Mouse (Mus musculus) testis, adult 2 months (tissue): ENCODE results near the gene Prr22. TPM values are rescaled to one million over a fixed set of nuclear protein-coding genes. Genes with fewer than 3 reads are reported as not detected.

Source experiments
- H3K27ac ChIP-seq: fragments of 200-500 bp; 2 replicates; pipeline ENCODE4 v1.5.1; 2012; ENCODE audit warnings: low read depth, low read length; ENCODE audit not compliant: control insufficient read depth, insufficient read depth
- H3K27me3 ChIP-seq: fragments of 200-500 bp; 2 replicates; pipeline ENCODE4 v1.6.1; 2012; ENCODE audit warnings: mild to moderate bottlenecking, low read length, moderate library complexity; ENCODE audit not compliant: control insufficient read depth, insufficient read depth
- H3K36me3 ChIP-seq: fragments of 200-500 bp; 2 replicates; pipeline ENCODE4 v1.6.1; 2012; ENCODE audit warnings: mild to moderate bottlenecking, low read length; ENCODE audit not compliant: control insufficient read depth, insufficient read depth
- H3K4me1 ChIP-seq: fragments of 200-500 bp; 2 replicates; pipeline ENCODE4 v1.6.1; 2012; ENCODE audit warnings: low read length; ENCODE audit not compliant: control insufficient read depth, insufficient read depth
- H3K4me3 ChIP-seq: fragments of 200-500 bp; 2 replicates; pipeline ENCODE4 v1.5.1; 2012; ENCODE audit warnings: low read depth, mild to moderate bottlenecking, low read length, moderate library complexity, mixed read lengths; ENCODE audit not compliant: control insufficient read depth
- CTCF ChIP-seq: fragments of 200-500 bp; IDR thresholded peaks from 2 replicates; pipeline ENCODE4 v1.5.1; 2012; ENCODE audit warnings: low read depth, mild to moderate bottlenecking, inconsistent platforms, low read length, moderate library complexity; ENCODE audit not compliant: control insufficient read depth, insufficient read depth, insufficient replicate concordance
- POLR2A ChIP-seq: fragments of 200-500 bp; IDR thresholded peaks from 2 replicates; pipeline ENCODE4 v1.6.1; 2012; ENCODE audit warnings: low read depth, mild to moderate bottlenecking, inconsistent platforms, low read length, moderate library complexity; ENCODE audit not compliant: control insufficient read depth
- polyA plus RNA-seq: library from polyadenylated mRNA; depleted of rRNA; stranded (reverse); fragments of >200 nt; gene quantifications from 2 replicates; pipeline ENCODE4 v1.2.3, GENCODE M21; 2012

Gene Prr22
- polyA plus RNA-seq, 1 experiment = 158 TPM

DNA sequence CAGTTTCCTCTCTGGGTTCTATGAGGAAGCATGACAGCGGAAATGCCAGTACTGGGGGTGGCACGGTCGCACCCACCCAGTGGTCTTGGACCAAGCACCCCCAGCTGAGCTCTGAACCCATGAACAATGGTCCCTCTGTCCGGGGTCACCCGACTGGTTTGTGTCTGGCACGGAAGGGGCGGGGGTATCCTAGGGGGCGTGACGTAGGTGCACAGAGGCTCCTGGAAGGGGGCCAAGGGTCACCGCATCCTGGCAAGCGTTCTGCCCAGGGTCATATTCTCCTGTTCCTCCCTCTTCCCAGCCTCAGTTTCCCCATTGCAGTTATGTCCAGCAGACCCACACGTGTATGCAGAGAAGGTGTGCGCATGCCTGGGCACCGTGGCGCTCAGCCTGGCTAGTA, 16.6 kb upstream of the Prr22 start:
- H3K27me3 ChIP-seq = no peaks in the 10 kb centered on the region
- no peak overlapping the region for H3K27ac ChIP-seq
- no peak for TF ChIP-seq CTCF
- TF ChIP-seq POLR2A = no peak
- H3K4me3 ChIP-seq = no peak overlapping the region
- no peaks in the 10 kb centered on the region for H3K36me3 ChIP-seq
- H3K4me1 ChIP-seq = peaks cover 40% of the 10 kb centered on the region

GRCm38 (mm10) chr17:56754271-56755185, 15.5 kb upstream of the Prr22 start:
- peaks cover 43% of the 10 kb centered on the region for H3K4me1 ChIP-seq
- peak; percentile 49; the same call in 1 of the 2 replicates for TF ChIP-seq POLR2A
- TF ChIP-seq CTCF = no peak
- H3K4me3 ChIP-seq = peak overlapping the region; percentile 72
- H3K36me3 ChIP-seq = no peaks in the 10 kb centered on the region
- H3K27me3 ChIP-seq = no peaks in the 10 kb centered on the region
- no peak overlapping the region for H3K27ac ChIP-seq

DNA sequence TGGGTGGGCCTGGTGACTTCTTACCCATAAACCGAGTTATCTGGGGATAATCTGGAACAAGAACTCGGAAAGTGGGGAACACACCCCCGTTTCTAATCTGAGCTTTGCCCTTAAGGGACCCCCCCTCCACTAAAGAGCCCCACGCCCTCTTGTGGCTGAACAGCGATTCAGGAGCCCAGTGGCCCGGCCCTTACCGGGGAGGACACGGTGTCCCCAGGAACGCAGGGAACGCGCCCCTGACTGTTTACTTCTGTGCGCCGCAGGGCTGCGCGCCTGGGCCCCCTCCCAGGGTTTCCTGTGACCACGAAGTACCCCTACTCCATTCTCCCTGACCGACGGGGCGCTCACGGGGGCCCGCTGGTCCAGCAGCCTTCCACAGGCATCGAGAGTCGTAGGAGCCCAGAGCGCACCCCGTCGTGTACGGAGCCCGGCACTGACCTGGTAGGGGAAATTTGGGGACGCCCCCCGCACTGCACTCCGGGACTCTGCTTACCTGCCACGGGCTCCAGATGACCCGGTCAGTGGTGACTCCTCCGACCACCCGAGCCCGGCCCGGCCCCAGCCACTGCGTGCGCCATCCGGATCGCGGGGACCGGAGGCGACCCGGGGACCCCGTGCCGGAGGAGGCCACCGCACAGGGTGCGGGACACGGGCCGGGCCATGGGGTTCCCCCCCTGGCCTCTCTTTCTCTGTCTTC, 13.2 kb upstream of the Prr22 start:
- no peak for TF ChIP-seq POLR2A
- TF ChIP-seq CTCF = no peak
- Histone ChIP-seq H3K27ac (no peak overlapping the region), H3K4me1 (peaks cover 42% of the 10 kb centered on the region), H3K4me3 (peak overlapping the region; percentile 56), H3K27me3 (no peaks in the 10 kb centered on the region), H3K36me3 (no peaks in the 10 kb centered on the region)

DNA sequence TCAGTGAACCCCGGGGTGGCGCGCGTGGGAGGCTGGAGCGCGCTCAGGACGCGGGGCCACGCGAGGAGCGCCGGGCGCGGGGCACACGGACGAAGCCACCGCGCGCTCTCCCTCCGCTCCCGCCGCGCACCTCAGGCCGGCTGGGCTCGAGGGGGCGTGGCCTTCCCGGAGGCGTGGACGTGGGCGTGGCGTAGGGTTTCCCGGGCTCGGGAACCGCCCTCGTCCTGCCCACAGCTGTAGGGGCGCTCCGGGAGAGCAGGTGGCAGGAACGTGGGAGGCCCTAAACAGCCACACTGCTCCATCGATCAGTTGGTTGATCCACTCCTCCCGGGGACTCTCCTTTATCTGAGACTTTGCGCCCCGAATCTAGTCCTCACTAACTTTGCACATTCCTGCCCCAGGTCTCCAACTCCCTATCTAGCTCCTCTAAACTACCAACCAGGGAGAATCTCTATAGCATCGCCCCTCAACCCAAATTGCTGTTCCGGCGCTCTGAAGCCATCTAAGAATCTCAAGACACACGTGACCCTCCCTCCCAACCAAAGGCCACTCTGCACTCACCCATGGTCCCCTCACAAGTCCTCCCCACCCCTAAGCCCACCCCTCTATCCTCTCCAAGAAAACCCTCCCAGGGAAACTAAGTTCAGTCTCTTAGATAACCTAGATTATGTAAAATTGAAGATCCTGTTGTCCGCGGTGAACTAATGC, 12.5 kb upstream of the Prr22 start, which contains the start of gene Nrtn:
Nrtn (minus strand) TSS at position 115 of the 708 bp plus-strand sequence.
- Histone ChIP-seq H3K27ac (no peak within 1 kb of the TSS), H3K4me3 (peak within 1 kb of the TSS; percentile 56), H3K36me3 (no peaks in the 10 kb centered on the region), H3K27me3 (no peaks in the 10 kb centered on the region), H3K4me1 (peaks cover 46% of the 10 kb centered on the region)
- no peak for TF ChIP-seq POLR2A
- TF ChIP-seq CTCF = no peak

DNA sequence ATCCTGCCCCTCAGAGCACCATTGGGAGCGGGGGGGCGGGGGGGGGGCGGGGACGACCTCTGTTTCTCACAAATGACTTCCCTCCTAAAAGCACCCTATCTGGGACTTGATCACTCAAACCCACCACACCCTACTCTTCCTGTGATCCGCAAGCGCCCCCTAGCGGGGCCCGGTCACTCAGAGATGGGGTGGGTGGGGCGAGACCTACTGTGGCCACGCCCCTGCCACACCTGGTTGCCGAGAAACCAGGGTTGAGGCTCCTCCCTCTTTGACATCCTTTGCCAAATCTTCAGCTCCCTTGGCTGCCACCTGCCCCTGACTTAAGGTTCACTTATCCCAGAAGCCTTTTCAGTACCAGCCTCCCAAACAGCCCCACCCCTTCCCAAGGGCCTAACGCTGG, 11.9 kb upstream of the Prr22 start:
- no peaks in the 10 kb centered on the region for H3K27me3 ChIP-seq
- H3K4me3 ChIP-seq = no peak overlapping the region
- H3K27ac ChIP-seq = no peak overlapping the region
- H3K36me3 ChIP-seq = no peaks in the 10 kb centered on the region
- TF ChIP-seq POLR2A = no peak
- TF ChIP-seq CTCF = peak; percentile 54; the same call in 1 of the 2 replicates
- H3K4me1 ChIP-seq = peaks cover 49% of the 10 kb centered on the region

GRCm38 (mm10) chr17:56759261-56759660, 10.8 kb upstream of the Prr22 start:
- no peak overlapping the region for H3K4me3 ChIP-seq

GRCm38 (mm10) chr17:56761077-56761476, 9.0 kb upstream of the Prr22 start:
- no peak overlapping the region for H3K27ac ChIP-seq

More at GRCm38 (mm10) chr17:56759261-56759660, 10.8 kb upstream of the Prr22 start:
- Histone ChIP-seq H3K27me3 (no peaks in the 10 kb centered on the region), H3K36me3 (no peaks in the 10 kb centered on the region), H3K27ac (no peak overlapping the region), H3K4me1 (peaks cover 49% of the 10 kb centered on the region)
- no peak for TF ChIP-seq POLR2A

More at GRCm38 (mm10) chr17:56761077-56761476, 9.0 kb upstream of the Prr22 start:
- TF ChIP-seq CTCF (no peak), POLR2A (no peak)
- no peak overlapping the region for H3K4me3 ChIP-seq
- no peaks in the 10 kb centered on the region for H3K27me3 ChIP-seq
- no peaks in the 10 kb centered on the region for H3K36me3 ChIP-seq
- H3K4me1 ChIP-seq = peaks cover 50% of the 10 kb centered on the region
